In genomic region chr6:72241843-72242154, GRCm38 (mm10) we compare ENCODE assay signal across 16 mouse cellular contexts. TPM values are rescaled to one million over a fixed set of nuclear protein-coding genes. Genes with fewer than 3 reads are reported as not detected.
A peak's percentile ranks its signal among the peaks of the same experiment; 100 is the strongest.
DNase-seq lines count a peak whose midpoint lies in the region; ATAC-seq and TF ChIP-seq lines count a peak whose summit lies in the region.
"Had no signal": no experiment of that assay in that cellular context is flagged by ENCODE, and none has a peak within 500 bp of the region (broad histone marks: within the 10 kb centered on the region; RNA-seq: fewer than 3 reads in every experiment).

No protein-coding gene starts in this region.

- dilution Hi-C loops in CH12.LX (cut with MboI; ENCODE audit: extremely low pct_ligation_motif_present, extremely low pct_unique_long_range_greater_than_20kb, low sequenced_read_pairs), result no loop called here

- no peak for TF ChIP-seq RAD21 in CH12.LX (IDR thresholded peaks at IDR 0.05; ENCODE audit: low read depth, low read length)

- H3K9me3 ChIP-seq in heart, embryonic 16.5 days (replicated peaks; ENCODE audit: control insufficient read depth, low read length), result no peaks in the 10 kb centered on the region
- H3K9me3 ChIP-seq in CH12.LX (replicated peaks; ENCODE audit: low read length), result no peaks in the 10 kb centered on the region
- H3K9me3 ChIP-seq in heart, postnatal 0 days (replicated peaks; ENCODE audit: control insufficient read depth, low read length), result no peaks in the 10 kb centered on the region
- H3K9me3 ChIP-seq: forebrain, embryonic 15.5 days; liver, embryonic 12.5 days; stomach, embryonic 15.5 days had no signal

- H3K4me1 ChIP-seq in heart, adult 2 months (ENCODE audit: control insufficient read depth, insufficient read depth, low read length), result peaks cover 18% of the 10 kb centered on the region
- peaks cover 64% of the 10 kb centered on the region for H3K4me1 ChIP-seq in heart, embryonic 16.5 days (ENCODE audit: control insufficient read depth, insufficient read depth, low read length)
- peaks cover 10 to 42% of the 10 kb centered on the region in 2 experiments for H3K4me1 ChIP-seq in CH12.LX (ENCODE audit: control insufficient read depth in 1 of 2, insufficient read depth in 2 of 2)
- H3K4me1 ChIP-seq in heart, postnatal 0 days (ENCODE audit: control insufficient read depth, insufficient read depth), result peaks cover 48% of the 10 kb centered on the region

- TF ChIP-seq CTCF in heart, adult 2 months (IDR thresholded peaks at IDR 0.05), result no peak
- no peak; a peak in 1 of 4 replicates for TF ChIP-seq CTCF in CH12.LX (conservative IDR thresholded peaks at IDR 0.05 in 1 of 2, IDR thresholded peaks at IDR 0.05 in 1 of 2; ENCODE audit: low read depth in 2 of 2, low read length in 2 of 2)
- no peak for TF ChIP-seq CTCF in heart, postnatal 0 days (IDR thresholded peaks at IDR 0.05; ENCODE audit: low read depth)

- no peak overlapping the region for H3K4me3 ChIP-seq in heart, adult 2 months
- no peak overlapping the region for H3K4me3 ChIP-seq in heart, embryonic 16.5 days (ENCODE audit: low read length)
- H3K4me3 ChIP-seq in CH12.LX (replicated peaks in 1 of 3; ENCODE audit: low read depth in 2 of 3, low read length in 2 of 3, poor library complexity in 1 of 3), result no peak overlapping the region
- no peak overlapping the region for H3K4me3 ChIP-seq in heart, postnatal 0 days (ENCODE audit: low read depth, low read length)
- H3K4me3 ChIP-seq: forebrain, embryonic 15.5 days; liver, embryonic 12.5 days; stomach, embryonic 15.5 days had no signal

- no peak; the same call in 1 of the 2 replicates for ATAC-seq in heart, embryonic 16.5 days (replicated peaks; ENCODE audit: extremely low read depth, insufficient read depth, low FRiP score)
- ATAC-seq in heart, postnatal 0 days (ENCODE audit: insufficient read depth, low read depth), result peak; percentile 12; the same call in 1 of the 2 replicates
- ATAC-seq: forebrain, embryonic 15.5 days; liver, embryonic 12.5 days had no signal

- no peak overlapping the region for H3K9ac ChIP-seq in heart, adult 2 months (ENCODE audit: low read depth, low read length)
- H3K9ac ChIP-seq in heart, embryonic 16.5 days (ENCODE audit: low read length), result no peak overlapping the region
- H3K9ac ChIP-seq in CH12.LX (ENCODE audit: insufficient read depth, low read depth), result no peak overlapping the region
- no peak overlapping the region for H3K9ac ChIP-seq in heart, postnatal 0 days (replicated peaks; ENCODE audit: low read depth, low read length)
- H3K9ac ChIP-seq: forebrain, embryonic 15.5 days; liver, embryonic 12.5 days; stomach, embryonic 15.5 days had no signal

- no peaks in the 10 kb centered on the region for H3K27me3 ChIP-seq in heart, adult 2 months (ENCODE audit: control insufficient read depth, insufficient read depth, low read length)
- H3K27me3 ChIP-seq in heart, embryonic 16.5 days (ENCODE audit: control insufficient read depth, insufficient read depth, low read length), result no peaks in the 10 kb centered on the region
- peaks cover 90% of the 10 kb centered on the region for H3K27me3 ChIP-seq in CH12.LX (replicated peaks)
- no peaks in the 10 kb centered on the region for H3K27me3 ChIP-seq in heart, postnatal 0 days (ENCODE audit: control insufficient read depth, insufficient read depth, low read length)

- no peak for TF ChIP-seq POLR2A in heart, adult 2 months (IDR thresholded peaks at IDR 0.05; ENCODE audit: insufficient read depth, low read depth, low read length)
- TF ChIP-seq POLR2A in CH12.LX (IDR thresholded peaks at IDR 0.05; ENCODE audit: low read depth, low read length), result no peak

- WGBS in heart, adult 2 months, result 45% methylated on average over 8 of the region's 8 CpGs
- WGBS in heart, embryonic 16.5 days, result 20% methylated on average over 8 of the region's 8 CpGs
- WGBS in heart, postnatal 0 days, result 18% methylated on average over 8 of the region's 8 CpGs

- no peak overlapping the region for H3K4me2 ChIP-seq in heart, embryonic 16.5 days (ENCODE audit: low read depth, low read length)
- peak overlapping the region; percentile 40 for H3K4me2 ChIP-seq in CH12.LX (ENCODE audit: insufficient read depth, low read depth, poor library complexity, severe bottlenecking)
- no peak overlapping the region for H3K4me2 ChIP-seq in heart, postnatal 0 days (ENCODE audit: low read depth, low read length)
- H3K4me2 ChIP-seq: forebrain, embryonic 15.5 days; liver, embryonic 12.5 days; stomach, embryonic 15.5 days had no signal

- H3K79me2 ChIP-seq in heart, adult 2 months (replicated peaks; ENCODE audit: control insufficient read depth, insufficient read depth, low read length), result no peaks in the 10 kb centered on the region
- H3K79me2 ChIP-seq in CH12.LX (replicated peaks; ENCODE audit: control insufficient read depth, extremely low read depth, insufficient read depth, poor library complexity, severe bottlenecking), result no peaks in the 10 kb centered on the region

- no peak for DNase-seq in heart, adult 2 months
- no peak for DNase-seq in heart, adult 9 months (ENCODE audit: low spot score in 2 of 2)
- no peak for DNase-seq in heart, postnatal 14 days
- no peak for DNase-seq in CH12.LX (ENCODE audit: extremely low read depth)
- no peak for DNase-seq in heart, postnatal 0 days (ENCODE audit: low spot score)
- DNase-seq in left cerebral cortex, postnatal 36 days (ENCODE audit: low spot score in 2 of 2), result no peak
- DNase-seq: adrenal gland, adult 2 months; B cell, adult 2 months; cerebellum, adult 9-10 months; kidney, adult 11 months; retina, postnatal 1 day; thymus, adult 2 months had no signal

- H3K36me3 ChIP-seq in heart, adult 2 months (ENCODE audit: control insufficient read depth, insufficient read depth, low read length), result no peaks in the 10 kb centered on the region
- no peaks in the 10 kb centered on the region for H3K36me3 ChIP-seq in heart, embryonic 16.5 days (ENCODE audit: control insufficient read depth, insufficient read depth)
- H3K36me3 ChIP-seq in CH12.LX (replicated peaks in 1 of 2; ENCODE audit: control insufficient read depth in 1 of 2, insufficient read depth in 1 of 2, low read length in 1 of 2), result no peaks in the 10 kb centered on the region
- no peaks in the 10 kb centered on the region for H3K36me3 ChIP-seq in heart, postnatal 0 days (replicated peaks; ENCODE audit: control insufficient read depth, insufficient read depth, low read length)
- H3K36me3 ChIP-seq: forebrain, embryonic 15.5 days; liver, embryonic 12.5 days; stomach, embryonic 15.5 days had no signal

- in situ Hi-C loops in CH12.LX (cut with MboI; ENCODE audit: low pct_ligation_motif_present, low pct_unique_long_range_greater_than_20kb, low sequenced_read_pairs), result no loop called here

- intact Hi-C loops in heart, adult 2 months (cut with DNase I), result no loop called here
- intact Hi-C loops in heart, postnatal 14 days (cut with DNase I), result no loop called here
- intact Hi-C loops in left cerebral cortex, postnatal 36 days (cut with DNase I), result no loop called here

- no peak for TF ChIP-seq EP300 in heart, adult 2 months (IDR thresholded peaks at IDR 0.05; ENCODE audit: insufficient read depth, low read depth, low read length)
- TF ChIP-seq EP300 in CH12.LX (IDR thresholded peaks at IDR 0.05; ENCODE audit: low read length), result 0 out of 2 replicates have a peak, but pooled peaks have one; percentile 20
- no peak for TF ChIP-seq EP300 in heart, postnatal 0 days (IDR thresholded peaks at IDR 0.05; ENCODE audit: low read depth)

- peak overlapping the region; percentile 36; the same call in 1 of the 2 replicates for H3K27ac ChIP-seq in heart, adult 2 months
- H3K27ac ChIP-seq in heart, embryonic 16.5 days (ENCODE audit: low read length), result peak overlapping the region; percentile 3
- no peak overlapping the region for H3K27ac ChIP-seq in CH12.LX (ENCODE audit: insufficient read depth, low read depth)
- peak overlapping the region; percentile 60 for H3K27ac ChIP-seq in heart, postnatal 0 days (ENCODE audit: low read depth)
- H3K27ac ChIP-seq: forebrain, embryonic 15.5 days; liver, embryonic 12.5 days; stomach, embryonic 15.5 days had no signal

TF ChIP-seq in CH12.LX, 34 proteins besides CTCF, POLR2A, EP300 and RAD21:
- TF ChIP-seq ELF1 (IDR thresholded peaks at IDR 0.05; ENCODE audit: low read depth, low read length), result no peak
- TF ChIP-seq ETS1 (conservative IDR thresholded peaks at IDR 0.05; ENCODE audit: low read depth, low read length), result peak; percentile 67; the same call in 1 of the 2 replicates
- TF ChIP-seq SIN3A (IDR thresholded peaks at IDR 0.05; ENCODE audit: low read length), result 0 out of 2 replicates have a peak, but pooled peaks have one; percentile 35

RNA-seq across cellular contexts. Expression of gene Atoh8, which starts 6.4 kb away (rescaled TPM):
- 10 to 100 TPM; 11.0 to 13.5 TPM for total RNA-seq in heart, adult 2 months (2021)
- polyA plus RNA-seq in heart, adult 2 months (2012; rRNA removed), result 9.3 and 12.7 TPM in 2 replicates
- polyA plus RNA-seq in heart, embryonic 16.5 days (2015; fragmentation: Nextera tagmentation; extraction: Ambion mirVana), result 14.5 and 17.0 TPM in 2 replicates
- total RNA-seq in heart, postnatal 14 days (2021), result 10 to 100 TPM; 10.1 to 11.3 TPM
- 4.7 and 5.0 TPM in 2 replicates for total RNA-seq in CH12.LX (2012; rRNA removed)
- total RNA-seq in CH12.LX (2014; rRNA removed), result 0.23 and 0.31 TPM in 2 replicates
- 1.1 and 1.6 TPM in 2 replicates for polyA plus RNA-seq in CH12.LX (2012; ENCODE audit: insufficient read length, low read depth)
- 4.5 and 14.7 TPM in 2 replicates for total RNA-seq in heart, postnatal 0 days (2014; rRNA removed; ENCODE audit: low replicate concordance)
- 7.1 and 8.6 TPM in 2 replicates for polyA plus RNA-seq in heart, postnatal 0 days (2015; fragmentation: Nextera tagmentation; extraction: Ambion mirVana)
- 1 to 10 TPM; 1.1 to 1.8 TPM for total RNA-seq in left cerebral cortex, postnatal 36 days (2021)
